Mouse (Mus musculus): ENCODE measurements around the gene Psmc3. TPM values are rescaled to one million over a fixed set of nuclear protein-coding genes. Genes with fewer than 3 reads are reported as not detected.

Psmc3 gene
- polyA plus RNA-seq, 1 experiment, result 178 TPM

GRCm38 (mm10) chr2:91053181-91053933 lies 452 bp upstream of the Psmc3 start:
- DNase-seq (ENCODE audit: low spot score), result no peak

- DNase-seq (ENCODE audit: low spot score), result no peak
Observed at GRCm38 (mm10) chr2:91058435-91058834, 4.6 kb downstream of the Psmc3 start.

- no peak for DNase-seq (ENCODE audit: low spot score)
Observed at GRCm38 (mm10) chr2:91059376-91059775, 5.6 kb downstream of the Psmc3 start.

- no peak for DNase-seq (ENCODE audit: low spot score)
Observed at GRCm38 (mm10) chr2:91060544-91061355, 6.9 kb downstream of the Psmc3 start.

DNA sequence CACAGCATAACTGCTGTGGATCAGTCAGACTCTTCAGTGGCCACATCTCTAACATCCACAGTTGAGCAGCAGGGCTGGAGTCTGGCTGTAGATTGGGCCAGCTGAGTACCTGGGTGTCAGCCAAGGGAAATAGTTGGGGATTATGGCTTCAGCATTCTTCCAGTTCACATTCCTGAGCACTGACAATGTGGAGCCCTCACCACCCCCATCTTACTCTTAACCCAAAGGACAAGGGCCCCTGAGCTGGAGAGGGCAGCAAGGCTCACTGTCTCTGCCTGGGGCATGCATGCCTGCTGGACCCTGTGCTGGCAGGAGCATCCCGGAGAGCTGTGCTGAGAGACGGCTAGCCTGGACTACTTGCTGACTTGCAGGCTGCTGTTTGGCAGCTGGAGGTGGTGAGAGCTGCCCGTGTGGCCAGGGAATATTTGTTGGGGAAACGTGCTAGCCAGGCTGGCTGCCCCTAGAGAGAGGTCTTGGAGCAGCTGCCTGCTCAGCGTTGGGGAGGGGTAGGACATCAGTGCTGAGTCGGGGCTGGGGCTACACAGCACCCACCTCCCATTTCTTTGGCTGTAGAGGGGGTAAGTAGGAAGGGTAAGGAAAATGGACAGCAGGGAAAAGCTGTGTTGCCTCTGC lies 8.2 kb downstream of the Psmc3 start:
- DNase-seq (ENCODE audit: low spot score), result no peak

DNA sequence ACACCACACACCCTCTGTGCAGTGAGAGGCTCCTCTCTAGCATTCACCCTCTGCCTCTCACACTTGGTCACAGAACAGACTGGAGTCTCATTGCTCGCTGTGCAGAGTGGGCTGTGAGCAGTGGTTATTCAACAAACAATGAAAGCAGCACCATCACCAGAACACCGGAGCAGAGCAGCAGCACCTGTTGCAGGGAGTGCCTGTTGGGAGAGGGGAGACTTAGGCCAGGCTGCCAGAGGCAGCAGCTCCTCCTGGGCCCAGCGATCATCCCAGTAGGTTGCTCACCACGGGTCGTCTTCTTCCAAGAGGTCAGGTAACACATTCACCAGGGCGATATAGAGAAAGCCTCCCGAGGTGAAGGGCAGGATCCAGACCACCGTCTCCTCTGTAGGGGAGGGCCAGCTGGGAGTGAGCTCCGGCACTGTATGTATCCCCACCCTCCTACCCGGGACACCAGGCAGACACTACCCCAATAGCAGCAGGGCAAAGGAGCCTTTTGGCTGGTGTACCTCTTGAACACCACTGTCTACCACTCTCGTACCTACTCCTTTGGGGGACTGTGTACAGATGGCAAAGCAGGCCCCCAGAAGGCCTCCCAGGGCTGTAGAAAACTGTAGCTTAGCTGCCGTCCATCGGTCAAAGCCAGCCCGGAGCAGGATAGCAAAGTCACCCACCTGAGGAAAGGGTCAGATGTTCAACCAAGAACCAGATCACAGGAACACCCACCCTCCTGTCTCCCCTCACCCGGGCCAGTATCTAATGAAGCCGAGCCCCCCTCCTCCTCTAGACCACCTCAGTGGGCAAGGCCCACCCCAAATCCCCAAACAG lies 9.2 kb downstream of the Psmc3 start:
- no peak for DNase-seq (ENCODE audit: low spot score)

GRCm38 (mm10) chr2:91064211-91064610 lies 10.4 kb downstream of the Psmc3 start:
- DNase-seq (ENCODE audit: low spot score), result no peak

DNA sequence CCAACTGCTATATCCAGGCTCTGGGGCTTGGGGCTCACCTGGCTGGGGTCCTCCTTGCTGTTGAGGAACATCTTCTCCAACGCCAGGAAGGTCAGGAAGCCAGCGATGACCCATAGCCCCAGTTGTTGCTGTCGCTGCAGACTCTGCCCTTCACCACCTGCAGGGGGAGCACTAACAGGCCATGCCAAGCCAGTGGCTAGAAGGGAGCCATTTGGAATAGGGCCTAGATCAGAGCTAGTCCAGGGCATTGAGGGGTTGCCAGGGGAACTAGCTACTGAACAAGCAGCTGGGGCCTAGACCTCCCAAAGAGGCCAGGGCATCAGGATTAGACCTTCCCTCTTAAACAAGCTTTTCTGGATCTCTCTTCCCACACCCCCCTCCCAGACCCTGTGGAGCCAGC lies 11.7 kb downstream of the Psmc3 start:
- DNase-seq (ENCODE audit: low spot score), result no peak

GRCm38 (mm10) chr2:91066455-91066854 lies 12.6 kb downstream of the Psmc3 start:
- DNase-seq (ENCODE audit: low spot score), result no peak

GRCm38 (mm10) chr2:91068162-91068871 lies 14.5 kb downstream of the Psmc3 start:
- DNase-seq (ENCODE audit: low spot score), result no peak

GRCm38 (mm10) chr2:91068872-91069165 lies 15.0 kb downstream of the Psmc3 start:
- DNase-seq (ENCODE audit: low spot score), result no peak

DNA sequence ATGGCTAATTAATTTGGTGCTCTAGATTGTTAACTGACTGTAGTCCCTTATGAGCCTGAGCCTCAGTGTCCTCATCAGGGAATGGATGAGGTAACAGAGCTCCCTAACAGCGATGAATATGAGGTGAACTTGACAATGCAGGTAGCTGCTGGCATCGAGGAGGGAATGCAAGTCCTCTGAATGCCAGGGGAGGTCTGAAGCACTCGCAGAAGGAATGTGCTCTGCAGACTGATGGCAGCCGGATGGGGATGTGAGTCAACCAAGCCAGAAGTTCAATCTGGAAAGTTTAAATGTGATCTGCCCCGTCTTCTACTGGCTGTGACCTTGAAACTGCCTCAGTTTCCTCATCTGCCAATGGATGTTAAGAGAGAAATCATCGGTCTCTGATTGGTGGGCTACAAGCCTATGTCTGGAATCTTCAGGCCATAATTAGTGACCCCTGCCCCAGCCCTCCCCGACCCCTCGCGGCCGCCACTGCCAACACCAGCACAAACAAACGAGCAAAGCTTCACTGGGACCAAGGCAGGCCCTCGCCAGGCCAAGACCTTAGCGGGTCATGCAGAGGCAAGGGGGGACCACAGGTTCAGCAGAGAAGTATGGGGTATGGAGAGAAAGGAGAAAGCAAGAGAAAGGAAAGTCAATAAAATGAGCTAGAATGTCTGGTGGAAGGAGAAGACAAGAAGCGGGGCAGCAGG lies 15.6 kb downstream of the Psmc3 start:
- DNase-seq (ENCODE audit: low spot score), result no peak

DNA sequence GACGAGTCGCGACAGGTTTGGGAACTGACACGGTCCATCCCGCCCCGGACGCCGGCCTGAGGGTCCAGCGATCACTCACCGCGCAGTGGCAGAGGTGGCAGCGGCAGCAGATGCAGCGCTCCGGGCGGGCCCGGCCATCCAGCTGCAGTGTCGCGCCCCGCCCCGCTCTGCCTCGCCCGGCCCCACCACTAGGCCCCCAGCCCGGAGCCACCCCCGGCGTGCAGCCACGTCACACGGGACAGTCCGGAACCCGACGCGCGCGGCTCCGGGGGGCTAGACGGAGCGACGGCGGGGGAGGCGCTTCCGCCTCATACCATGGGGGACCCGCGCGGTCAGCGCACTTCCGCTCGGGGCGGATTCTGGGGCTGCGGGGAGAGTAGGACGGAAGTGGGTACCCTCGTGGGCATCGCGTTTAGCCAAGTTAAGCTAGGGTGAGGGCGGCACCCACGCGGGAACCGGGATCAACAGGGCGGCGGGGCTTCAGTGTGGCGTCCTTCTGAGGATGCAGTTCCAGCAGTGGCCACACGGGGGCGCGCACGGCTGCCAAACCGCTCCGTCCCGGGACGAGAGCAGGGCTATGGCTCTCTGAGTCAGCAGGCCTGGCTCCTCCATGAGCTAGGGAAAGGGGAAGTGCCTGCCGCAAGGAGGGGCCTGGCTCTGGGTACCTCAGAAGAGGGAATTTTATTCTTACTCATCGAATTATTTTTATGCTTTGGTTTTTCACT lies 16.4 kb downstream of the Psmc3 start, which contains the start of gene Slc39a13:
Slc39a13 (minus strand) TSS at position 342 of the 725 bp plus-strand sequence.
- peak; percentile 99 for DNase-seq (ENCODE audit: low spot score)

DNA sequence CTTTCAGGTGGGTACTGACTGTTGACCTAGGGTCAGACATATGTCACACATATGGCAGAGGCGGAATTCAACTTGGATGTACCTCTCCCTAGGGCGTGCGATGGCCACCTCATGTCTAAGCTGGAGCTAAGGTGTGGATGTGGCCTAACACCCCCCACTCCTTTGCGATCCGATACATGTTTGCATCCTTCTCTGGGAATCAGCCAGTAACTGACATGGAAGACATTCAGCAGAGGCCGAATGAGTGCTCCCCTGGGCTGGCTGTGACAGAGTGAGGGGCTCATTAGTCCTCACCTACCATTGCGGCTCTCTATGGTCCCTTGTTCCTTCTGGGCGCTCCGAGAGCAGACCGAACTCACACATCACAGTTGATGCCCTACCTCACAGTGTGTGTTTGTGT lies 17.2 kb downstream of the Psmc3 start:
- DNase-seq (ENCODE audit: low spot score), result no peak

GRCm38 (mm10) chr2:91072092-91072491 lies 18.3 kb downstream of the Psmc3 start:
- DNase-seq (ENCODE audit: low spot score), result no peak

DNA sequence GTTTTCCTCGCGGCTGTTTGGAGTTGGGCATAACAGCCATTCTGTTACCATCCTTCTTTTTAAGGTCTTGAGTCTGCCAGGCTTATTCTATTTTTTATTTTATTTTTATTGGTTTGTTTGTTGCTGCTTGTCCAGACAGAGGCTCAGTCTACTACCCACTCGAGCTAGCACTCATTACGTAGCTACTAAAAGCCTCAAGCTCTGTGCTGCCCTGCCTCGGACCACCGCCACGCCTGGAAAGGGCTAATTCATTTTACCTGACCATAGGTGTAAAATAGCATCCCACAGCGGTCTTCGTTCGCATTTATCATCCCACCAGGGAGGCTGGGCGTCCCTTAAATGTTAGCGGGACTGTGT lies 24.1 kb downstream of the Psmc3 start:
- no peak for DNase-seq (ENCODE audit: low spot score)

GRCm38 (mm10) chr2:91078314-91079025 lies 24.7 kb downstream of the Psmc3 start:
- no peak for DNase-seq (ENCODE audit: low spot score)

DNA sequence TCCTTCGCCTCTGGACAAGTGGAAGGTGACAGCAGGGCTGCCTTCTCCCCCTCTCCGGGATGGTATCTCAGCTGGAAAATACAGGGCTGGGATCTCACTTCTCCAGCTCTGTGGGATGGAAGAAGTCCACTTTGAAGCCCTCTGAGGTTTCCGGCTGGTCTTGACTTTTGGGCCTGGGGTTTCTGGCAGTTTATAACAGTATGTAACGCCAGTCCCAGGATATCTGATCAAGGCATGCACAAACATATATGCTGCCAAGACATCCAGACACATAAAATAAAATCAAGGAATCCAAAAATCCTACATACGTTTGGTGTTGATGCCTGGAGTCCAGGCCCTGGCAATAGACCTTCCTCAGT lies 25.2 kb downstream of the Psmc3 start:
- DNase-seq (ENCODE audit: low spot score), result no peak

DNA sequence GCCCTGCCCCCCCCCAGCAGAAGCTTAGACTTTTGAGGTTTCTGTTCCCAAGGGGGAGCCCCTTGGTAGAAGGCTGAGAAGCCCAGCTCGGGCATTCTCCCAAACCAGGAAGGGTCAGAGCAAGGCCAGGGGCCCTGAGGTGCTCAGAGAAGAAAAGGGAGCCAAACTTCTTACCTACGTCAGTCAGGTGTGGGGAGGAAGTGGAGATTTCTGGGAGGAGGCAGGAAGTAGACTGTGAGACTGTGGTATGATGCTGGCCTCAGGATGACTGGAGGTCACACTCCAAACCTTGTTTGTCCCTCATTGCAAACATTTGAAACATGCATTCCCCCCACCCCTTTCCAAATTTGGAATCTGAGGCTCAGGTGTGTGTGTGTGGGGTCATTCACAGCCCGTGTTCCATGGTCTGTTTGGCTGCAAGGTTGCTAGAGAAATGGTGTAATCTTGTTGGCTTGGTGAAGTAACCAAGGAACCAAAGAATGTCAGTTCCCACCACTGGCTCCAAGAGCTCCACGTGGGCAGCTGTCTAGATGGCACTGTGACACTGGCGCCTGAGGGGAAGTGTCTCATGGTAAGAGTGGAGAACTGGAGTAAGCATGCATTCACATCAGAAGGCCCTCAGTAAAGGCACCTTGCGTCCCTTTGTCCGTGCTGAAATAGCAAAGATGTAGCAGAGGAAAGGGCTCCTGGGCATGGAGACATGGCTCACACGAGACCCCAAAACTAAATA lies 27.1 kb downstream of the Psmc3 start:
- no peak for DNase-seq (ENCODE audit: low spot score)
